24 mouse cellular contexts compared by ENCODE assay signal in the genomic region with DNA sequence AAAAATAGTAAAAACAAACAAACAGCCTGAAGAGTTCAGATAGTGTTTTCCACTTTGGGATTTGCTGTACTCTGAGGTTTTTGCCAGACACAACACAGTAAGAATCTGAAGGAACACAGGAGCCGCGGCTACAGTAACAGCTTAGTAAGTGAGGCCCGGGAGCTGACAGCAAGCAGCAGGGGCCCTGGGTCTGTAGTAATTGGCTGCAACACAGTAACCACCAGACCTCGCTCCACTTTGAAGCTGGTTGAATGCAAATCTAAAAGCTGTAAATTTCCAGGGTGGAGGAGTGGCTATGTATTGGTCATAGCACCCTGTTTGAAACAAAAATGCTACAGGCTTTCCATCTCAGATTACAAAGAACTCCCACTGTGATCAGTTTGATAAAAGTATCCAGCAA. TPM values are rescaled to one million over a fixed set of nuclear protein-coding genes. Genes with fewer than 3 reads are reported as not detected.
DNase-seq lines count a peak whose midpoint lies in the region; ATAC-seq and TF ChIP-seq lines count a peak whose summit lies in the region.
"Had no signal": no experiment of that assay in that cellular context is flagged by ENCODE, and none has a peak within 500 bp of the region (broad histone marks: within the 10 kb centered on the region; RNA-seq: fewer than 3 reads in every experiment).

No protein-coding gene starts in this region.

- no peak overlapping the region for H3K27ac ChIP-seq in forebrain, postnatal 0 days (ENCODE audit: low read depth, low read length)
- H3K27ac ChIP-seq in forebrain, embryonic 16.5 days (ENCODE audit: low read length): no peak overlapping the region
- no peak overlapping the region for H3K27ac ChIP-seq in kidney, postnatal 0 days
- no peak overlapping the region for H3K27ac ChIP-seq in midbrain, embryonic 16.5 days (ENCODE audit: low read length)

- no peaks in the 10 kb centered on the region for H3K9me3 ChIP-seq in forebrain, postnatal 0 days (ENCODE audit: low read length)
- H3K9me3 ChIP-seq in forebrain, embryonic 16.5 days (ENCODE audit: control insufficient read depth, low read length): peaks cover 2% of the 10 kb centered on the region
- H3K9me3 ChIP-seq in kidney, postnatal 0 days (replicated peaks; ENCODE audit: low read length): no peaks in the 10 kb centered on the region
- H3K9me3 ChIP-seq in midbrain, embryonic 16.5 days (replicated peaks; ENCODE audit: control insufficient read depth, low read length, poor library complexity, severe bottlenecking): no peaks in the 10 kb centered on the region

- no peaks in the 10 kb centered on the region for H3K4me1 ChIP-seq in forebrain, postnatal 0 days (ENCODE audit: insufficient read depth)
- H3K4me1 ChIP-seq in forebrain, embryonic 16.5 days (replicated peaks; ENCODE audit: control insufficient read depth, insufficient read depth, low read length): no peaks in the 10 kb centered on the region
- no peaks in the 10 kb centered on the region for H3K4me1 ChIP-seq in kidney, postnatal 0 days (replicated peaks; ENCODE audit: insufficient read depth, low read length)
- H3K4me1 ChIP-seq in midbrain, embryonic 16.5 days (ENCODE audit: control insufficient read depth, insufficient read depth, low read length): peaks cover 3% of the 10 kb centered on the region; the same call in 1 of the 2 replicates

- no peak overlapping the region for H3K9ac ChIP-seq in forebrain, postnatal 0 days
- H3K9ac ChIP-seq in forebrain, embryonic 16.5 days (replicated peaks; ENCODE audit: low read depth, low read length): no peak overlapping the region
- H3K9ac ChIP-seq in kidney, postnatal 0 days (ENCODE audit: low read depth, low read length): no peak overlapping the region
- H3K9ac ChIP-seq in midbrain, embryonic 16.5 days (ENCODE audit: low read depth, low read length): no peak overlapping the region

- peaks cover 23% of the 10 kb centered on the region for H3K36me3 ChIP-seq in forebrain, postnatal 0 days (ENCODE audit: insufficient read depth)
- H3K36me3 ChIP-seq in forebrain, embryonic 16.5 days (ENCODE audit: control insufficient read depth, insufficient read depth): peaks cover 2% of the 10 kb centered on the region
- peaks cover 17% of the 10 kb centered on the region for H3K36me3 ChIP-seq in kidney, postnatal 0 days (ENCODE audit: insufficient read depth, low read length)
- peaks cover 8% of the 10 kb centered on the region for H3K36me3 ChIP-seq in midbrain, embryonic 16.5 days (ENCODE audit: control insufficient read depth, insufficient read depth, low read length)
- H3K36me3 ChIP-seq: G1E had no signal

- no peak for TF ChIP-seq CTCF in forebrain, postnatal 0 days (IDR thresholded peaks at IDR 0.05; ENCODE audit: low read depth)
- TF ChIP-seq CTCF in kidney, postnatal 0 days (IDR thresholded peaks at IDR 0.05; ENCODE audit: low read depth): no peak

- H3K4me2 ChIP-seq in forebrain, postnatal 0 days (ENCODE audit: low read depth): no peak overlapping the region
- no peak overlapping the region for H3K4me2 ChIP-seq in forebrain, embryonic 16.5 days (ENCODE audit: low read length)
- no peak overlapping the region for H3K4me2 ChIP-seq in kidney, postnatal 0 days (ENCODE audit: low read length)
- no peak overlapping the region for H3K4me2 ChIP-seq in midbrain, embryonic 16.5 days (ENCODE audit: low read length)

- no peak for DNase-seq in forebrain, postnatal 0 days
- DNase-seq in kidney, postnatal 0 days (ENCODE audit: low spot score): peak; percentile 51
- DNase-seq in kidney, postnatal 25 days: no peak
- peak; percentile 32 for DNase-seq in ZHBTc4 (ENCODE audit: low read depth, low spot score)
- DNase-seq in brain, adult 2 months (ENCODE audit: low read depth, low spot score): peak; percentile 56
- DNase-seq in right cerebral cortex, adult 2 months (ENCODE audit: low spot score in 2 of 2): no peak
- DNase-seq: adrenal gland, adult 2 months; adrenal gland, adult 8-10 months; adrenal gland, postnatal 10 days; adrenal gland, postnatal 14 days; adrenal gland, postnatal 25 days; adrenal gland, postnatal 36 days; B cell, adult 2 months; cerebellum, adult 11 months; cerebellum, adult 11-12 months; cerebellum, adult 18-20 months had no signal

- 40% methylated on average over 4 of the region's 4 CpGs for WGBS in forebrain, postnatal 0 days
- WGBS in forebrain, embryonic 16.5 days: 47% methylated on average over 4 of the region's 4 CpGs
- 54% methylated on average over 4 of the region's 4 CpGs for WGBS in kidney, postnatal 0 days
- WGBS in midbrain, embryonic 16.5 days: 54% methylated on average over 4 of the region's 4 CpGs

- H3K27me3 ChIP-seq in forebrain, postnatal 0 days (ENCODE audit: insufficient read depth, low read length): no peaks in the 10 kb centered on the region
- H3K27me3 ChIP-seq in forebrain, embryonic 16.5 days (replicated peaks; ENCODE audit: control insufficient read depth, insufficient read depth, low read length): no peaks in the 10 kb centered on the region
- no peaks in the 10 kb centered on the region for H3K27me3 ChIP-seq in kidney, postnatal 0 days (ENCODE audit: insufficient read depth, low read length)
- H3K27me3 ChIP-seq in midbrain, embryonic 16.5 days (ENCODE audit: control insufficient read depth, insufficient read depth, low read depth, low read length): no peaks in the 10 kb centered on the region
- H3K27me3 ChIP-seq: CH12.LX, Patski had no signal

- 0 out of 2 replicates have a peak, but pooled peaks have one; percentile 21 for ATAC-seq in forebrain, postnatal 0 days
- ATAC-seq in forebrain, embryonic 16.5 days: no peak
- ATAC-seq in kidney, postnatal 0 days (replicated peaks; ENCODE audit: low FRiP score, low read depth): no peak
- ATAC-seq in midbrain, embryonic 16.5 days: no peak
- ATAC-seq: activated CD4-positive, CD25-positive, alpha-beta regulatory T cell, adult 4 months; CD4-positive, CD25-positive, alpha-beta regulatory T cell, adult 4 months; Patski had no signal

- H3K4me3 ChIP-seq in forebrain, postnatal 0 days (ENCODE audit: low read depth, low read length): no peak overlapping the region
- H3K4me3 ChIP-seq in forebrain, embryonic 16.5 days (replicated peaks; ENCODE audit: low read length): no peak overlapping the region
- H3K4me3 ChIP-seq in kidney, postnatal 0 days (replicated peaks; ENCODE audit: low read depth, low read length): no peak overlapping the region
- H3K4me3 ChIP-seq in midbrain, embryonic 16.5 days (ENCODE audit: low read depth, low read length): no peak overlapping the region

RNA-seq across cellular contexts. Expression of a gene that starts 54.7 kb away (rescaled TPM):
- total RNA-seq in forebrain, postnatal 0 days (2014; rRNA removed): 11.6 and 12.7 TPM in 2 replicates
- 8.5 and 10.1 TPM in 2 replicates for polyA plus RNA-seq in forebrain, postnatal 0 days (2015; fragmentation: Nextera tagmentation; extraction: Ambion mirVana)
- 8.9 and 9.9 TPM in 2 replicates for polyA plus RNA-seq in forebrain, embryonic 16.5 days (2015; fragmentation: Nextera tagmentation; extraction: Ambion mirVana)
- 21.3 and 22.0 TPM in 2 replicates for polyA plus RNA-seq in kidney, postnatal 0 days (2015; fragmentation: Nextera tagmentation; extraction: Ambion mirVana)
- polyA plus RNA-seq in midbrain, embryonic 16.5 days (2015; fragmentation: Nextera tagmentation; extraction: Ambion mirVana): 9.5 and 11.7 TPM in 2 replicates
- total RNA-seq: MEL had no signal
- polyA plus RNA-seq: activated CD4-positive, CD25-positive, alpha-beta regulatory T cell, adult 4 months; CD4-positive, CD25-positive, alpha-beta regulatory T cell, adult 4 months; G1E had no signal

Comparison
In these comparisons a context has a peak if more than half of its experiments do, and no peak if none do; other contexts are left out.
1. DNase-seq: peak in kidney, postnatal 0 days (single experiment), ZHBTc4 (single experiment) and brain, adult 2 months (single experiment); none in forebrain, postnatal 0 days (single experiment), kidney, postnatal 25 days (0 of 2) and right cerebral cortex, adult 2 months (0 of 2).